Mouse (Mus musculus) CH12.LX (cell line): ENCODE results near the gene Rabac1.

Experiments
- CTCF ChIP-seq, 2 experiments: IDR thresholded peaks in 1 of 2; conservative IDR thresholded peaks in 1 of 2; 2 replicates each; pipeline ENCODE4 v1.5.1; 2011 to 2012; ENCODE audit warnings: low read depth in 2 of 2, low read length in 2 of 2, improper control_type of control experiment in 1 of 2, inconsistent platforms in 1 of 2, mild to moderate bottlenecking in 1 of 2, moderate library complexity in 1 of 2
- E2F4 ChIP-seq: IDR thresholded peaks from 2 replicates; pipeline ENCODE4 v1.6.1; 2011; ENCODE audit warnings: low read depth, low read length, improper control_type of control experiment; ENCODE audit not compliant: insufficient replicate concordance
- EP300 ChIP-seq: IDR thresholded peaks from 2 replicates; pipeline ENCODE4 v1.6.1; 2011; ENCODE audit warnings: low read length, improper control_type of control experiment
- MAFK ChIP-seq: IDR thresholded peaks from 2 replicates; pipeline ENCODE4 v1.6.1; 2011; ENCODE audit warnings: low read length, improper control_type of control experiment; ENCODE audit not compliant: insufficient replicate concordance
- MAX ChIP-seq: IDR thresholded peaks from 2 replicates; pipeline ENCODE4 v1.6.1; 2011; ENCODE audit warnings: low read length, improper control_type of control experiment
- NELFE ChIP-seq: IDR thresholded peaks from 2 replicates; pipeline ENCODE4 v1.6.1; 2011; ENCODE audit warnings: low read depth, low read length, improper control_type of control experiment
- NRF1 ChIP-seq: IDR thresholded peaks from 2 replicates; pipeline ENCODE4 v1.6.1; 2014; ENCODE audit warnings: low read depth, mild to moderate bottlenecking, inconsistent platforms, low read length, improper control_type of control experiment, moderate library complexity
- POLR2A ChIP-seq: IDR thresholded peaks from 2 replicates; pipeline ENCODE4 v1.6.1; 2011; ENCODE audit warnings: low read depth, mild to moderate bottlenecking, improper control_type of control experiment, low read length
- RCOR1 ChIP-seq: conservative IDR thresholded peaks from 2 replicates; pipeline ENCODE4 v1.6.1; 2012; ENCODE audit warnings: low read depth, mild to moderate bottlenecking, inconsistent platforms, low read length, improper control_type of control experiment
- SMC3 ChIP-seq: IDR thresholded peaks from 2 replicates; pipeline ENCODE4 v1.6.1; 2011; ENCODE audit warnings: low read depth, low read length, improper control_type of control experiment
- UBTF ChIP-seq: IDR thresholded peaks from 2 replicates; pipeline ENCODE4 v1.6.1; 2012; ENCODE audit warnings: low read depth, mild to moderate bottlenecking, inconsistent platforms, low read length, improper control_type of control experiment, moderate library complexity
- USF1 ChIP-seq: IDR thresholded peaks from 2 replicates; pipeline ENCODE4 v1.6.1; 2014; ENCODE audit warnings: low read depth, mild to moderate bottlenecking, inconsistent platforms, low read length, improper control_type of control experiment
- ZC3H11A ChIP-seq: IDR thresholded peaks from 2 replicates; pipeline ENCODE4 v1.6.1; 2012; ENCODE audit warnings: low read depth, mild to moderate bottlenecking, inconsistent platforms, low read length, improper control_type of control experiment
- ZMIZ1 ChIP-seq: IDR thresholded peaks from 2 replicates; pipeline ENCODE4 v1.6.1; 2012; ENCODE audit warnings: low read depth, mild to moderate bottlenecking, inconsistent platforms, low read length, improper control_type of control experiment

- TF ChIP-seq UBTF (no peak), MAFK (no peak), CTCF (conservative IDR thresholded peaks at IDR 0.05 in 1 of 2, IDR thresholded peaks at IDR 0.05 in 1 of 2; ENCODE audit: low read depth in 2 of 2, low read length in 2 of 2) (no peak), MAX (no peak), EP300 (no peak), E2F4 (no peak), NELFE (no peak), POLR2A (no peak), RCOR1 (no peak), ZMIZ1 (no peak), ZC3H11A (no peak), SMC3 (no peak), NRF1 (no peak), USF1 (no peak)
Observed at GRCm38 (mm10) chr7:25003820-25004388, 31.4 kb upstream of the Rabac1 start.
